Mouse (Mus musculus): ENCODE data around the gene Tmem63c. TPM values are rescaled to one million over a fixed set of nuclear protein-coding genes. Genes with fewer than 3 reads are reported as not detected.

Tmem63c gene
- polyA plus RNA-seq, 1 experiment from 2014 or later: not detected

GRCm38 (mm10) chr12:86989890-86990754 lies 31.0 kb upstream of the Tmem63c start, which contains the start of gene Zdhhc22:
Gene Zdhhc22 (minus strand): TSS chr12:86990430.
- 1% methylated on average over 63 of the region's 68 CpGs for WGBS
- Histone ChIP-seq H3K4me3 (ENCODE audit: low read depth, low read length) (peak within 1 kb of the TSS; percentile 17; the same call in 1 of the 2 replicates), H3K9me3 (ENCODE audit: low read depth, low read length) (no peaks in the 10 kb centered on the region), H3K27ac (ENCODE audit: low read depth) (no peak within 1 kb of the TSS), H3K4me1 (ENCODE audit: insufficient read depth) (no peaks in the 10 kb centered on the region; the same call in 1 of the 2 replicates), H3K27me3 (ENCODE audit: insufficient read depth, low read length) (peaks cover 48% of the 10 kb centered on the region), H3K36me3 (ENCODE audit: insufficient read depth) (no peaks in the 10 kb centered on the region), H3K9ac (no peak within 1 kb of the TSS), H3K4me2 (peak within 1 kb of the TSS; percentile 38)
- peak; percentile 21; the same call in 1 of the 2 replicates for TF ChIP-seq CTCF (IDR thresholded peaks at IDR 0.05; ENCODE audit: low read depth)
- DNase-seq (peak; percentile 79), ATAC-seq (ENCODE audit: insufficient read depth) (peak; percentile 75)

GRCm38 (mm10) chr12:86990755-86991110 lies 30.4 kb upstream of the Tmem63c start:
- peaks cover 48% of the 10 kb centered on the region for H3K27me3 ChIP-seq (ENCODE audit: insufficient read depth, low read length)
- no peaks in the 10 kb centered on the region for H3K36me3 ChIP-seq (ENCODE audit: insufficient read depth)
- H3K4me2 ChIP-seq: no peak overlapping the region; the same call in 1 of the 2 replicates
- no peaks in the 10 kb centered on the region; the same call in 1 of the 2 replicates for H3K4me1 ChIP-seq (ENCODE audit: insufficient read depth)
- H3K4me3 ChIP-seq (ENCODE audit: low read depth, low read length): no peak overlapping the region
- no peak for ATAC-seq (ENCODE audit: insufficient read depth)
- no peak for DNase-seq
- no peak overlapping the region for H3K27ac ChIP-seq (ENCODE audit: low read depth)
- H3K9me3 ChIP-seq (ENCODE audit: low read depth, low read length): no peaks in the 10 kb centered on the region
- 36% methylated on average over 2 of the region's 2 CpGs for WGBS
- no peak for TF ChIP-seq CTCF (IDR thresholded peaks at IDR 0.05; ENCODE audit: low read depth)
- no peak overlapping the region for H3K9ac ChIP-seq

- Histone ChIP-seq H3K4me1 (ENCODE audit: insufficient read depth) (no peaks in the 10 kb centered on the region; the same call in 1 of the 2 replicates), H3K27me3 (ENCODE audit: insufficient read depth, low read length) (peaks cover 24% of the 10 kb centered on the region), H3K9me3 (ENCODE audit: low read depth, low read length) (no peaks in the 10 kb centered on the region), H3K9ac (no peak overlapping the region), H3K27ac (ENCODE audit: low read depth) (no peak overlapping the region), H3K4me2 (no peak overlapping the region), H3K4me3 (ENCODE audit: low read depth, low read length) (no peak overlapping the region), H3K36me3 (ENCODE audit: insufficient read depth) (no peaks in the 10 kb centered on the region)
- DNase-seq (peak; percentile 70), ATAC-seq (ENCODE audit: insufficient read depth) (no peak)
- no peak for TF ChIP-seq CTCF (IDR thresholded peaks at IDR 0.05; ENCODE audit: low read depth)
- WGBS: 31% methylated on average over 4 of the region's 4 CpGs
Measured at GRCm38 (mm10) chr12:86994166-86994565, 27.0 kb upstream of the Tmem63c start.

DNA sequence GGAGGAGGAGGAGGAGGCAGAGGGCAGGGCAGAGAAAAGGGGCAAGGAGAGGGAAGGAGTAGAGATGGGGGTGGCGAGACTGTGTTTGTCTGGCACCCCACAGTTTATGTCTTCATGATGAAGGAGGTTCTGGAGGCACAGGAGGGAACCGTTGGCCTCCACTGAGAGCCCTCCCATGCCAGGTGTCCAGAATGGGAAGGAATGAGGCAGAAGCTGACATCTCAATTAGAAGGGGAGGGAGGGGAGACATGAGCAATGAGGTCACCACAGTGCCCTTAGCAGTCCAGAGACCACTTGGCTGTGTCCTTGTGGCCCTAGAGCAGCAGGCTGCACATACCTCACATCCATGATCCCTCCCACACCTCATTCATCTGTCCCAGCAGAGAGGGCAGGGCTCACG lies 26.4 kb upstream of the Tmem63c start:
- no peak for TF ChIP-seq CTCF (IDR thresholded peaks at IDR 0.05; ENCODE audit: low read depth)
- Histone ChIP-seq H3K9ac (no peak overlapping the region), H3K9me3 (ENCODE audit: low read depth, low read length) (no peaks in the 10 kb centered on the region), H3K4me3 (ENCODE audit: low read depth, low read length) (no peak overlapping the region), H3K36me3 (ENCODE audit: insufficient read depth) (no peaks in the 10 kb centered on the region), H3K27ac (ENCODE audit: low read depth) (no peak overlapping the region), H3K27me3 (ENCODE audit: insufficient read depth, low read length) (peaks cover 18% of the 10 kb centered on the region), H3K4me1 (ENCODE audit: insufficient read depth) (no peaks in the 10 kb centered on the region; the same call in 1 of the 2 replicates), H3K4me2 (no peak overlapping the region)
- no peak for DNase-seq
- WGBS: 43% methylated on average over 3 of the region's 3 CpGs
- ATAC-seq (ENCODE audit: insufficient read depth): no peak

- Histone ChIP-seq H3K4me3 (ENCODE audit: low read depth, low read length) (no peak overlapping the region), H3K27me3 (ENCODE audit: insufficient read depth, low read length) (peaks cover 7% of the 10 kb centered on the region), H3K4me1 (ENCODE audit: insufficient read depth) (no peaks in the 10 kb centered on the region), H3K9me3 (ENCODE audit: low read depth, low read length) (no peaks in the 10 kb centered on the region), H3K9ac (no peak overlapping the region), H3K36me3 (ENCODE audit: insufficient read depth) (no peaks in the 10 kb centered on the region), H3K27ac (ENCODE audit: low read depth) (no peak overlapping the region), H3K4me2 (no peak overlapping the region)
- ATAC-seq (ENCODE audit: insufficient read depth) (no peak), DNase-seq (no peak)
- no peak for TF ChIP-seq CTCF (IDR thresholded peaks at IDR 0.05; ENCODE audit: low read depth)
- 66% methylated on average over 6 of the region's 6 CpGs for WGBS
Measured at GRCm38 (mm10) chr12:86995931-86996330, 25.2 kb upstream of the Tmem63c start.

- Histone ChIP-seq H3K4me3 (ENCODE audit: low read depth, low read length) (no peak overlapping the region), H3K4me2 (no peak overlapping the region), H3K9ac (no peak overlapping the region), H3K27ac (ENCODE audit: low read depth) (no peak overlapping the region), H3K36me3 (ENCODE audit: insufficient read depth) (no peaks in the 10 kb centered on the region), H3K9me3 (ENCODE audit: low read depth, low read length) (no peaks in the 10 kb centered on the region), H3K27me3 (ENCODE audit: insufficient read depth, low read length) (no peaks in the 10 kb centered on the region), H3K4me1 (ENCODE audit: insufficient read depth) (no peaks in the 10 kb centered on the region)
- ATAC-seq (ENCODE audit: insufficient read depth) (no peak), DNase-seq (no peak)
- WGBS: 85% methylated on average over 4 of the region's 4 CpGs
- TF ChIP-seq CTCF (IDR thresholded peaks at IDR 0.05; ENCODE audit: low read depth): peak; percentile 43; the same call in 1 of the 2 replicates
Measured at GRCm38 (mm10) chr12:86998699-86999098, 22.4 kb upstream of the Tmem63c start.

DNA sequence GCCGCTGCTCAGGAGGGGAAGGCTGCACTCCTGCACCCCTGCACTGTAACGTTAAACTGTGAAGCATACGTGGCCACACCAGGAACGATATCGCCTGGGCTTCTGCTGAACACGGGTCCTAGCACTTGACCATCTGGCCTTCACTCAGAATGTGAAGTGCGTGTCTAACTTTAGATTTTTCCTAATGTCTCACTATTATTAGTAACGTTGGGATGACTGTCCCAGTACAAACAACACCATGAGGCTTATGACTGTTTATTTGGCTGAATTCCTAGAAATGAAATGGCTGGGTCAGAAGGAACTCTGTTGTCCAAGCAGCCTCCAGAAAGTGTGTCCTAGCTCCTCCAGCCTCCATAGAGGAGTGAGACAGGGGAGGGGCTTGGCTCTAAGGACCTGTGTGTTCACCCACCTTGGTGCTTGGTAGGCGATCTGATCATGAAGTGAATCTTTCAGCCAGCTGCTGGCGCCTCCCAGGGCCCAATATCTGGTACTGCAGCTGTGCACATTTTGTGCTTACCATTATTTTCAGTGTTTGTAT lies 21.8 kb upstream of the Tmem63c start:
- DNase-seq (peak; percentile 55), ATAC-seq (ENCODE audit: insufficient read depth) (no peak)
- H3K9me3 ChIP-seq (ENCODE audit: low read depth, low read length): no peaks in the 10 kb centered on the region
- no peak overlapping the region for H3K9ac ChIP-seq
- 41% methylated on average over 10 of the region's 10 CpGs for WGBS
- H3K4me2 ChIP-seq: no peak overlapping the region
- H3K36me3 ChIP-seq (ENCODE audit: insufficient read depth): no peaks in the 10 kb centered on the region
- H3K4me3 ChIP-seq (ENCODE audit: low read depth, low read length): no peak overlapping the region
- no peak overlapping the region for H3K27ac ChIP-seq (ENCODE audit: low read depth)
- no peaks in the 10 kb centered on the region for H3K27me3 ChIP-seq (ENCODE audit: insufficient read depth, low read length)
- TF ChIP-seq CTCF (IDR thresholded peaks at IDR 0.05; ENCODE audit: low read depth): peak; percentile 27
- no peaks in the 10 kb centered on the region for H3K4me1 ChIP-seq (ENCODE audit: insufficient read depth)

Data from lung, embryonic 14.5 days (tissue).